22 mouse cellular contexts compared by ENCODE assay signal in the genomic region with DNA sequence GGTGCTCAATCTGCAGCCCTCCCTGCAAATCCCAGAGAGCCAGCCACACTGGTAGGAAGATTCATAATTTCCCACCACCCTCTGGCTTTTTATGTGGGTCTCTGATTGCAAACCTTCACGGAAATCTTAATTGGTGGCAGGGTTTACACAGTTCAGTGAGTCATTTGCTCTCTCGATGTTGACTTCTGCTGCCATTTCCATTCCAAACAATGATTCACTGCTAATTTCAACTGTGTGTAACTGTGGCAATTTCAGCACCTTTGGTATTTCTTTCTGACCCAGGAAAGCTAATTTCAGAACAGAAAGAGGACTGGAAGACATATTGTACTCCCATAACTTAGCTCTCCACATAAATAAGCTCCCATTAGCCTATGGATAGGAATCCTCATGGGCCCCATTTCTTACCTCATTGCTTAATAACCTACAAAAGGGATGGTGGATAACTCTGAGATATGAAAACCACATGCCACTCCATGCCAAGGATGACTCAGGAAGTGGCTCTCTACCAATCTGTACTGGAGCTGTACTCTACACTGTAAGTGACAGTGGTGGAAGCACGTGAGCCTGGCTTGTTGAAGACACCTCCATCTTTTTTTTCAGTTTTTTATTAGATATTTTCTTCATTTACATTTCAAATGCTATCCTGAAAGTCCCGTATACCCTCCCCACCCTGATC.
"Had no signal": no experiment of that assay in that cellular context is flagged by ENCODE, and none has a peak within 500 bp of the region (broad histone marks: within the 10 kb centered on the region; RNA-seq: fewer than 3 reads in every experiment).

No protein-coding gene starts in this region.

- DNase-seq: gastrocnemius, postnatal 14 days; gastrocnemius, postnatal 36 days; heart, adult 18-20 months; heart, postnatal 10 days; heart, postnatal 36 days; kidney, adult 18-20 months; kidney, adult 8-10 months; kidney, postnatal 10 days; kidney, postnatal 25 days; kidney, postnatal 4 days; left cerebral cortex, postnatal 4 days; liver, embryonic 13.5 days had no signal

- H3K4me3 ChIP-seq: heart, embryonic 10.5 days; heart, embryonic 12.5 days; hindbrain, embryonic 13.5 days; hindbrain, embryonic 15.5 days; layer of hippocampus, adult 2 months; limb, embryonic 13.5 days; limb, embryonic 15.5 days; liver, embryonic 13.5 days; liver, embryonic 15.5 days had no signal

- H3K9me3 ChIP-seq: heart, embryonic 10.5 days; hindbrain, embryonic 13.5 days; hindbrain, embryonic 15.5 days; limb, embryonic 13.5 days; limb, embryonic 15.5 days; liver, embryonic 13.5 days; liver, embryonic 15.5 days had no signal

- ATAC-seq: hindbrain, postnatal 0 days; intestine, postnatal 0 days had no signal

- H3K27ac ChIP-seq: heart, embryonic 10.5 days; hindbrain, embryonic 13.5 days; hindbrain, embryonic 15.5 days; hindbrain, postnatal 0 days; layer of hippocampus, adult 2 months; limb, embryonic 13.5 days; limb, embryonic 15.5 days; liver, embryonic 13.5 days; liver, embryonic 15.5 days had no signal

- H3K4me1 ChIP-seq: heart, embryonic 10.5 days; heart, embryonic 12.5 days; hindbrain, embryonic 13.5 days; hindbrain, embryonic 15.5 days; limb, embryonic 13.5 days; limb, embryonic 15.5 days; liver, embryonic 13.5 days; liver, embryonic 15.5 days had no signal

- H3K27me3 ChIP-seq: heart, embryonic 12.5 days; hindbrain, embryonic 13.5 days; hindbrain, embryonic 15.5 days; limb, embryonic 13.5 days; limb, embryonic 15.5 days; liver, embryonic 13.5 days; liver, embryonic 15.5 days had no signal

- H3K9ac ChIP-seq: heart, embryonic 12.5 days; hindbrain, embryonic 13.5 days; hindbrain, embryonic 15.5 days; limb, embryonic 13.5 days; limb, embryonic 15.5 days; liver, embryonic 13.5 days; liver, embryonic 15.5 days had no signal

- H3K36me3 ChIP-seq: heart, embryonic 10.5 days; heart, embryonic 12.5 days; hindbrain, embryonic 13.5 days; hindbrain, embryonic 15.5 days; limb, embryonic 13.5 days; limb, embryonic 15.5 days; liver, embryonic 13.5 days; liver, embryonic 15.5 days had no signal

- H3K4me2 ChIP-seq: heart, embryonic 12.5 days; hindbrain, embryonic 13.5 days; hindbrain, embryonic 15.5 days; limb, embryonic 13.5 days; limb, embryonic 15.5 days; liver, embryonic 13.5 days; liver, embryonic 15.5 days had no signal
